Mouse (Mus musculus) E14TG2a.4 (cell line): ENCODE measurements at regions not wholly inside any gene's neighbourhood (a gene's known extent, or its start where the extent isn't known, plus 50 kb on each side); places are given as distances from the start of the nearest gene placed in this dataset.

Experiments
- CTCF ChIP-seq: conservative IDR thresholded peaks from 2 replicates; pipeline ENCODE4 v1.5.1; 2014; ENCODE audit warnings: low read length
- NANOG ChIP-seq: IDR thresholded peaks from 2 replicates; pipeline ENCODE4 v1.6.1; 2014; ENCODE audit warnings: borderline replicate concordance, low read length, mixed read lengths
- POU5F1 ChIP-seq: IDR thresholded peaks from 2 replicates; pipeline ENCODE4 v1.6.1; 2014; ENCODE audit warnings: low read length, borderline replicate concordance

DNA sequence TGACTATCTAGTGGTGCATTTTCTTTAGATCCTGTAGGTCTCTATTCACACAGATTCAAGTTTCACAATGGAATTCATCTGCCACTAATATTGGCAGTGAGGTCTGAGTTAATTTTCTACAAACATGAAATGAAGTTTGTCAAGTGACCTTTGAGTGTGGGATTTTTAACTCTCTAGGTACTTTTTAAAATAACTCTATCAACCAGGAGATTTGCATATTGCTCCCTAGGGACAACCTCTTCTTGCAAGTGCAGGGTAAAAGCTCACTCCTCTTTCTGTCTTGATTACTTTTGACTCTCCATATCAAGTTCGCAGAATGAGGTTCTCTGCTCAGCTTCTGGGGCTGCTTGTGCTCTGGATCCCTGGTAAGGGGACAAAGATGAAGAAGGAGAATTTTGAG, 616.0 kb upstream of the Tacstd2 start:
- TF ChIP-seq CTCF (no peak), POU5F1 (no peak), NANOG (no peak)
